Mouse (Mus musculus): ENCODE measurements around the gene Xylt1.

GRCm38 (mm10) chr7:117667286-117667685, 286.5 kb downstream of the Xylt1 start:
- TF ChIP-seq CTCF (IDR thresholded peaks at IDR 0.05; ENCODE audit: insufficient read depth, low read length) = no peak
- no peak for TF ChIP-seq POLR2A (IDR thresholded peaks at IDR 0.05; ENCODE audit: borderline replicate concordance, extremely low read depth, low read depth, low read length)
